Mouse (Mus musculus): ENCODE data around the gene Myo18b. TPM values are rescaled to one million over a fixed set of nuclear protein-coding genes. Genes with fewer than 3 reads are reported as not detected.
A peak's percentile ranks its signal among the peaks of the same experiment; 100 is the strongest.

The Myo18b gene
- polyA plus RNA-seq, 1 experiment from 2014 or later: 0.40 TPM

- Histone ChIP-seq H3K9ac (ENCODE audit: low read depth, low read length) (no peak overlapping the region), H3K4me1 (ENCODE audit: control insufficient read depth, insufficient read depth, low read length) (no peaks in the 10 kb centered on the region), H3K27ac (ENCODE audit: low read length) (no peak overlapping the region), H3K4me2 (ENCODE audit: low read depth, low read length) (no peak overlapping the region), H3K4me3 (ENCODE audit: low read length) (no peak overlapping the region), H3K27me3 (replicated peaks; ENCODE audit: control insufficient read depth, insufficient read depth, low read length) (no peaks in the 10 kb centered on the region), H3K36me3 (ENCODE audit: control insufficient read depth, insufficient read depth, low read length) (no peaks in the 10 kb centered on the region), H3K9me3 (ENCODE audit: control insufficient read depth, low read length) (no peaks in the 10 kb centered on the region)
- ATAC-seq: no peak
- WGBS: 66% methylated on average over 17 of the region's 17 CpGs
These were observed 9.3 kb downstream of the Myo18b start for GRCm38 (mm10) chr5:112886687-112887491.

GRCm38 (mm10) chr5:112877391-112878115, 18.6 kb downstream of the Myo18b start:
- Histone ChIP-seq H3K4me1 (ENCODE audit: control insufficient read depth, insufficient read depth, low read length) (no peaks in the 10 kb centered on the region), H3K9me3 (ENCODE audit: control insufficient read depth, low read length) (no peaks in the 10 kb centered on the region), H3K27ac (ENCODE audit: low read length) (no peak overlapping the region), H3K9ac (ENCODE audit: low read depth, low read length) (no peak overlapping the region), H3K4me2 (ENCODE audit: low read depth, low read length) (no peak overlapping the region), H3K36me3 (ENCODE audit: control insufficient read depth, insufficient read depth, low read length) (no peaks in the 10 kb centered on the region), H3K4me3 (ENCODE audit: low read length) (no peak overlapping the region), H3K27me3 (replicated peaks; ENCODE audit: control insufficient read depth, insufficient read depth, low read length) (no peaks in the 10 kb centered on the region)
- ATAC-seq: no peak
- 56% methylated on average over 14 of the region's 14 CpGs for WGBS

- Histone ChIP-seq H3K9me3 (ENCODE audit: control insufficient read depth, low read length) (no peaks in the 10 kb centered on the region), H3K27me3 (replicated peaks; ENCODE audit: control insufficient read depth, insufficient read depth, low read length) (no peaks in the 10 kb centered on the region), H3K4me2 (ENCODE audit: low read depth, low read length) (no peak overlapping the region), H3K27ac (ENCODE audit: low read length) (no peak overlapping the region), H3K4me1 (ENCODE audit: control insufficient read depth, insufficient read depth, low read length) (no peaks in the 10 kb centered on the region), H3K4me3 (ENCODE audit: low read length) (no peak overlapping the region), H3K36me3 (ENCODE audit: control insufficient read depth, insufficient read depth, low read length) (no peaks in the 10 kb centered on the region), H3K9ac (ENCODE audit: low read depth, low read length) (no peak overlapping the region)
- WGBS: 33% methylated on average over 4 of the region's 4 CpGs
- no peak for ATAC-seq
These were observed 19.2 kb downstream of the Myo18b start for GRCm38 (mm10) chr5:112876846-112877390.

GRCm38 (mm10) chr5:112872999-112873398, 23.2 kb downstream of the Myo18b start:
- Histone ChIP-seq H3K9me3 (ENCODE audit: control insufficient read depth, low read length) (no peaks in the 10 kb centered on the region), H3K27ac (ENCODE audit: low read length) (no peak overlapping the region), H3K4me1 (ENCODE audit: control insufficient read depth, insufficient read depth, low read length) (no peaks in the 10 kb centered on the region), H3K4me2 (ENCODE audit: low read depth, low read length) (no peak overlapping the region), H3K9ac (ENCODE audit: low read depth, low read length) (no peak overlapping the region), H3K27me3 (replicated peaks; ENCODE audit: control insufficient read depth, insufficient read depth, low read length) (no peaks in the 10 kb centered on the region), H3K4me3 (ENCODE audit: low read length) (no peak overlapping the region), H3K36me3 (ENCODE audit: control insufficient read depth, insufficient read depth, low read length) (no peaks in the 10 kb centered on the region)
- ATAC-seq: peak; percentile 63
- WGBS: 67% methylated on average over 6 of the region's 6 CpGs

- H3K27ac ChIP-seq (ENCODE audit: low read length): no peak overlapping the region
- H3K9ac ChIP-seq (ENCODE audit: low read depth, low read length): no peak overlapping the region
- H3K4me2 ChIP-seq (ENCODE audit: low read depth, low read length): no peak overlapping the region
- no peaks in the 10 kb centered on the region for H3K4me1 ChIP-seq (ENCODE audit: control insufficient read depth, insufficient read depth, low read length)
- 0 out of 2 replicates have a peak, but pooled peaks have one; percentile 29 for ATAC-seq
- no peaks in the 10 kb centered on the region for H3K36me3 ChIP-seq (ENCODE audit: control insufficient read depth, insufficient read depth, low read length)
- no peaks in the 10 kb centered on the region for H3K9me3 ChIP-seq (ENCODE audit: control insufficient read depth, low read length)
- H3K4me3 ChIP-seq (ENCODE audit: low read length): no peak overlapping the region
- 23% methylated on average over 9 of the region's 9 CpGs for WGBS
- no peaks in the 10 kb centered on the region for H3K27me3 ChIP-seq (replicated peaks; ENCODE audit: control insufficient read depth, insufficient read depth, low read length)
These were observed 25.4 kb downstream of the Myo18b start for GRCm38 (mm10) chr5:112870729-112871128.

GRCm38 (mm10) chr5:112868620-112869019, 27.5 kb downstream of the Myo18b start:
- Histone ChIP-seq H3K27me3 (replicated peaks; ENCODE audit: control insufficient read depth, insufficient read depth, low read length) (no peaks in the 10 kb centered on the region), H3K9ac (ENCODE audit: low read depth, low read length) (no peak overlapping the region), H3K4me1 (ENCODE audit: control insufficient read depth, insufficient read depth, low read length) (no peaks in the 10 kb centered on the region), H3K27ac (ENCODE audit: low read length) (no peak overlapping the region), H3K9me3 (ENCODE audit: control insufficient read depth, low read length) (no peaks in the 10 kb centered on the region), H3K36me3 (ENCODE audit: control insufficient read depth, insufficient read depth, low read length) (no peaks in the 10 kb centered on the region), H3K4me2 (ENCODE audit: low read depth, low read length) (no peak overlapping the region), H3K4me3 (ENCODE audit: low read length) (no peak overlapping the region)
- whole genome bisulfite sequencing: 69% methylated on average over 5 of the region's 5 CpGs
- no peak for ATAC-seq

GRCm38 (mm10) chr5:112864719-112865367, 31.3 kb downstream of the Myo18b start:
- no peaks in the 10 kb centered on the region for H3K36me3 ChIP-seq (ENCODE audit: control insufficient read depth, insufficient read depth, low read length)
- no peak overlapping the region for H3K9ac ChIP-seq (ENCODE audit: low read depth, low read length)
- H3K9me3 ChIP-seq (ENCODE audit: control insufficient read depth, low read length): no peaks in the 10 kb centered on the region
- no peak overlapping the region for H3K27ac ChIP-seq (ENCODE audit: low read length)
- H3K4me1 ChIP-seq (ENCODE audit: control insufficient read depth, insufficient read depth, low read length): no peaks in the 10 kb centered on the region
- no peak for ATAC-seq
- no peak overlapping the region for H3K4me3 ChIP-seq (ENCODE audit: low read length)
- no peaks in the 10 kb centered on the region for H3K27me3 ChIP-seq (replicated peaks; ENCODE audit: control insufficient read depth, insufficient read depth, low read length)
- 53% methylated on average over 4 of the region's 4 CpGs for WGBS
- H3K4me2 ChIP-seq (ENCODE audit: low read depth, low read length): no peak overlapping the region

GRCm38 (mm10) chr5:112859379-112860035, 36.7 kb downstream of the Myo18b start:
- Histone ChIP-seq H3K27me3 (replicated peaks; ENCODE audit: control insufficient read depth, insufficient read depth, low read length) (no peaks in the 10 kb centered on the region), H3K4me3 (ENCODE audit: low read length) (no peak overlapping the region), H3K9ac (ENCODE audit: low read depth, low read length) (no peak overlapping the region), H3K4me1 (ENCODE audit: control insufficient read depth, insufficient read depth, low read length) (peaks cover 4% of the 10 kb centered on the region; the same call in 1 of the 2 replicates), H3K4me2 (ENCODE audit: low read depth, low read length) (no peak overlapping the region), H3K27ac (ENCODE audit: low read length) (no peak overlapping the region), H3K9me3 (ENCODE audit: control insufficient read depth, low read length) (no peaks in the 10 kb centered on the region), H3K36me3 (ENCODE audit: control insufficient read depth, insufficient read depth, low read length) (no peaks in the 10 kb centered on the region)
- ATAC-seq: no peak
- WGBS: 41% methylated on average over 12 of the region's 12 CpGs
